Mouse (Mus musculus) heart, postnatal 0 days (tissue): Measurements from ENCODE around the gene Osbpl9.

ENCODE experiments used
- CTCF ChIP-seq: IDR thresholded peaks from 2 replicates; pipeline ENCODE4 v1.5.1; 2016; ENCODE audit warnings: antibody characterized with exemption, control low read depth, low read depth
- EP300 ChIP-seq: IDR thresholded peaks from 2 replicates; pipeline ENCODE4 v1.6.1; 2016; ENCODE audit warnings: antibody characterized with exemption, low read depth

DNA sequence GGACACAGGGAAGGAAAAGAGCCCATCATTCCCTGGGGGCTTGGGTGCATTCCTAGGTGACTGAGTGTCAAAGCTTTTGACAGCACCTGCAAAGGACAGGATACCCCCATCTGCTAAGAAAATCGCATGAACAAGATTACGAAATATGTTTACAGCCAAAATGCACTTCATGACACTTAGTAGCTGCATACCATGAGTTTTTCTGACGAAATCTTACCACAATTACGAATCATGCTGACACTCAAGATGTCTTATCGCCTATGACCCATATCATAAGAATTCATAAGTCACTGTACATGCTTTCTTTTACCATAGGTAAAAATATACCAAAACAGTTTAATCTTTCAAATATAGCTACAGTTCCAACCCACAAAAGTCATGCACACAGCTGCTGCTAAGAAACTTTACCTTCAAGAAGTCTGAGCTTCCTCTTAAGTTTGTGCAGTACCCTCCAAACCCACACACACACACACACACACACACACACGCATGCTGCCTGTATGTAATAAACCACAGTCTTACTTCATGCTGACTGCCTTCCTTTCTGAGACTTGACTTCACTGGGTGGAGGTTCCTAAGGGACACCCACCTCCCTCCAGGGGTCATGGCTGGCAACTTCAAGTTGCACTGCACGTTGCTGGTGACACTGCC, 65.5 kb downstream of the Osbpl9 start:
- TF ChIP-seq CTCF (no peak), EP300 (no peak)
